Mouse (Mus musculus): Measurements from ENCODE around the gene Mfsd11. TPM values are rescaled to one million over a fixed set of nuclear protein-coding genes. Genes with fewer than 3 reads are reported as not detected.
A peak's percentile ranks its signal among the peaks of the same experiment; 100 is the strongest.
"Not testable (repeated sequence)": the region's sequence is repeated elsewhere in the genome, so short reads cannot be mapped to it uniquely, and the experiment has no call there.

Mfsd11 gene
- polyA plus RNA-seq, 1 experiment = 41.2 TPM

DNA sequence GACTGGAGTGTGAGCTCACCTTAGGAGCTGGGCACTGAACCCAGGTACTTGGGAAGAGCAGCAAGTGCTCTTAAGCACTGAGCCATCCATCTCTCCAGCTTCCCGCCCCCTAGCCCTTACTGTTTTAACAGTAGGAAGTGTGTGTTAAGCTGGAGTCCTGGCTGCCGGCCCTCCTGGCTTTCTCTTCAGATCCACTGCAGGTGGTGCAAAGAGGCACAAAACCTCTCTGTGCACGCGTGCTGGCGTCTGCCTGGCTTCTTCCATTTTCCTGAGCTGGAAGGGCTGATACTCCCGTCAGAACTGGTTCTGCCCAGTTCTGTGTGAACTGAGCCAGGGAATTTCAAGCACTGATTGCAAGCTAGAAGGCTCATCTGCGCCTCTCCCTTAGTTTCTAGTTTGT is 28.6 kb downstream of the Mfsd11 start:
- peak; percentile 15 to 35 for DNase-seq (ENCODE audit: extremely low spot score in 1 of 2, low spot score in 1 of 2)

- peak; percentile 46 to 61 for DNase-seq (ENCODE audit: extremely low spot score in 1 of 2, low spot score in 1 of 2)
Measured at GRCm38 (mm10) chr11:116881440-116881839, 29.2 kb downstream of the Mfsd11 start.

DNA sequence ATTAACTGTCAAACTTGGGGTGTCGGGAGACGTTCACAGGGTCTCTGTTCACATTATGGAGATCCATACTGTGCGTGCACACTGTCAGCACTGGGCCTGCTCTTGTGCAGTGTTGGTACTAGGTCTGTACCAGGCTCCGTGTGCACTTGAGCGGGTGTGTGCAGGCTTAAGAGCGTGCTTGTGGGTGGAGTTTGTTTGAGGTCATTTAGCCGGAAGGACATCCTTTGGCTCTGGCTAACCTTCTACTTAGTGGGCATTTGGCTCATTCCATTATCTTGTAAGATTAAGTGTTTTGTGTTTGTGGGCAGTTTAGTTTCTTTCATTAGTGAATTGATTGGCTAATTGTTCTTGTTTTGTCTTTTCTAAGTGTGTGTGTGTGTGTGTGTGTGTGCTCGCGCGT is 30.2 kb downstream of the Mfsd11 start:
- no peak for DNase-seq (ENCODE audit: extremely low spot score in 1 of 2, low spot score in 1 of 2)

DNA sequence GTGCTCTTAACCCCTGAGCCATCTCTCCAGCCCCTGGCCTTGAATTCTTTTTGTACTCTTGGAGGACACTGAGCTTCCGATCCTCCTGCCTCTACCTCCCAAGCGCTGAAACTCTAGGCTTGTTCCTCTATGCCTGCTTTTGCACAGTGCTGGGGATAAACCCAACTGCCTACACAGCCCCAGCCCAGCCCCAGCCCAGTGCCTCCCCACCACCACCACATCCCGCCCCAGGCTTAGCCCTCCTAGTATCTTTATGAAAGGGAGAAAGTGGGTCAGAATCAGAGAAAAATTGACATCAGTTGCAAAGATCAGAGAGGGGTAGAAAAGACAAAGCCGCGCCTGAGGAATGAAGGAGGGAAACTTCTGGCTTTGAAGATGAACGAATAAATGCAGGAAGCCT is 31.8 kb downstream of the Mfsd11 start:
- DNase-seq (ENCODE audit: extremely low spot score in 1 of 2, low spot score in 1 of 2) = no peak

DNA sequence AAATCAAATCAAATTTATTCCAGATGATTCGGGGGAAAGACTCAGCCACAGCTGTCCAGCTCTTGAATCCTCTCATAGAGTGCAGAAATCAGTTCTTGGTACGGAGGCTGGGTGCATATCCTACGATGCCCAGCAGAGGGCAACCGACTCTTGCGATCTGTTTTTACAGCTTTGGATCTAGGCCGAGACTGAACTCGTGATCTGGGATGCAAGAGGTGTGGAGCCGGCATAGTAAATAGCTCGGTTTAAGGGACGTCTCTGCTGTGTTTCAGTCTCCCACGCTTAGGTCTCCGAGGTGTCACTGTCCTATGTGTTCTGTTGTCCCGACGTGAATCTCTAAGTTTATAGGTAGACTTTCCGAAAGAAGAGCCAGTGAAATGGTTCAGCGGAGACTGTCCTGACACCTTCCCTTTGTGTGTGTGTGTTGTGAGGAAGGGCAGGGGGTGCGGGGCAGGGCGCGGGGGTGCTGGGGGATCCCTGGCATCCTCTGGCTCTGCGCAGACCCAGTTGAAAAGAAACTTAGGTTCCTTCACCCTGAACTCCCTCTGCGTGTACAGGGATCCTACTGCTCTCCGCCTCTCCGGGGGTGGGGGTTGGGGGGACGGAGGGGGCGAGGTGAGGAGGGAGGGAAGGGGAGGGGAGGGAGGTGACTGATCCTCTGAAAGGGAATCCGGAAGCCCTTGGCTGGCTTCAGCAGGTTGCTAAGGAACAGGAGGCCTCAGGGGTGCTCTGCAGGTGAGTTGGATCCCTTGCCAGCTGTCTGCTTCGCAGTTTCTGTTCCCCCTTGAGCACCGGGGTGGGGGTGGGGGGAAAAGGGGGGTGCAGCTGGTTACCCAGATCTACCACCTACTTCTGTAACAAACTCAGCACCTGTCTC is 33.3 kb downstream of the Mfsd11 start:
- DNase-seq (ENCODE audit: extremely low spot score in 1 of 2, low spot score in 1 of 2) = peak; percentile 68 to 91

DNA sequence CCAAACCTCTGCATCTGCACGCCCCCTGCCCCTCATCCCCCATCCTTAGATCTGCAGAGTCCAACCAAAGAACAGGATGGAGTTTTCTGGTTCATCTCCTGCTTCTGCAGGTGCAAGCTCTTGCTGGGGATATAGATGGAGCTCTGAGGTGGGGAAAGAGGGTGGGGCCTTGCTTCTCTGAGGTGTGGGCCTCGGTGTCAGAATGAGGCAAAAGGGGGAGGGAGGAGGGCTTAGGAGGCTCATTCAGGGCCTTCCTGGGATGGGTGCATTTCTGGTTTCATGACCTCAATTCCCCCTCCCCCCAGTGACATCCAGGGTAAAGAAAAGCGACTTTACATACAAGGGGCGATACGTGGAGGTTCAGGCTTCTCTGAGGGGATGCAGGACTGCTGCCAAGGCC is 34.9 kb downstream of the Mfsd11 start:
- no peak for DNase-seq (ENCODE audit: extremely low spot score in 1 of 2, low spot score in 1 of 2)

DNA sequence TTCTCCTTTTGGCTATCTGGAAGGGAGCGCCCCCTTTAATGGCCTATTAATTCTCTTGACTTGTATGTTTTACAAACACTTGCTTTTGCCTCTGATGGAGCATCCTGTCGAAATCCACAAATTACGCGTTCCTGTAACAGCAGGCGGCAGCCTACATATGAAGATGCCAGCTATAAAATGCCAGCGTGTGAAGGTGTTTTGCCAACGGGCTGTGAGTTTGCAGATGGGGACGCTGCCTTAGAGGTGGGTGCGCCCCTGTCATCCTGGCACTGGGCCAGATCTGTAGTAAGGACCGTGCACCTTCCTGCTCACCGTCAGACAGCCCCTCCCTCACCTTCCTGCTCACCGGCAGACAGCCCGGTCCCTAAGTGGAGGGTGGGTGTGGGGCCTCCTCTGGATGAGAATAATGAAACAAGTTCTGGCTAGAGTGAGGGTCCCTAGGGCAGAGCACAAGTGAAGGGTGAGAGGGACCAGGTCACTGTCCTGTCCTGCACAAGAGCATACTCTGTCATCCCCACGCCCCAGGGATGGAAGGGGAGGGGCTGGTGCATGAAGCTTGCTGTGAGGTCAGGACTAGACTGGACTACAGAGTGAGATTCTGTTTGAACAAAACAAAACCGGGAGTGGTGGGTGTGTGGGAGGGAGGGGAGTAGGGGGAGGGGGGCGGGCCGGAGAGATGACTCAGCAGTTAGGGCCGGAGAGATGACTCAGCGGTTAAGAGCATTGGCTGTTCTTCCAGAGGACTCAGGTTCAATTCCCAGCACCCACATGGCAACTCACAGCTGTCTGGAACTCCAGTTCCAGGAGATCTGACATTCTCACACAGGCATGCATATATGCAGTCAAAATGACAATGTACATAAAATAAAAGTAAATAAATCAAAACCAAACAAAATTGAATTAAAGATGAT is 41.5 kb downstream of the Mfsd11 start:
- peak in 1 of 2 experiments; percentile 50 for DNase-seq (ENCODE audit: extremely low spot score in 1 of 2, low spot score in 1 of 2)

DNA sequence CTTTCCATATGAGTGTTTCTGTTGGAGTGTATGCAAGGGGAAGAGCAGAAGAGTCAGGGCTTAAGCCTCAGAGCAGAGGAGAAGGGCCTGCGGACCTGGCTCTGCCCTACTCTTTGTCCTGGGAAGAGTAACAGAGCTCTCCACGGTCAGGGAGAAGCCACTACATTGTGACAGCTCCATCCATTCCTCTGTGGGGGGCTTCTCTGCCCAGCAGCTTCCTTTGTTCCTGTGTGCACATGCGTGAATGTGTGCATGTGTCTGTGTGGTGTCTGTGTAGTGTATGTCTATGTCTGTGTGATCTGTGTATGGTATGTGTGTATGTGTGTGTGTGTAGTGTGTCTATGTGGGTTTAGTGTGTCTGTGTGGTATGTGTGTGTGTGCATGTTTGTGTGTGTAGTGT is 43.2 kb downstream of the Mfsd11 start:
- no peak for DNase-seq (ENCODE audit: extremely low spot score in 1 of 2, low spot score in 1 of 2)

- no peak for DNase-seq (ENCODE audit: extremely low spot score in 1 of 2, low spot score in 1 of 2)
Measured at GRCm38 (mm10) chr11:116899247-116899646, 47.0 kb downstream of the Mfsd11 start.

GRCm38 (mm10) chr11:116902588-116902987 is 50.3 kb downstream of the Mfsd11 start:
- not testable (repeated sequence) for DNase-seq (ENCODE audit: extremely low spot score in 1 of 2, low spot score in 1 of 2)

GRCm38 (mm10) chr11:116905741-116906456 is 53.7 kb downstream of the Mfsd11 start:
- DNase-seq (ENCODE audit: extremely low spot score in 1 of 2, low spot score in 1 of 2) = no peak

DNA sequence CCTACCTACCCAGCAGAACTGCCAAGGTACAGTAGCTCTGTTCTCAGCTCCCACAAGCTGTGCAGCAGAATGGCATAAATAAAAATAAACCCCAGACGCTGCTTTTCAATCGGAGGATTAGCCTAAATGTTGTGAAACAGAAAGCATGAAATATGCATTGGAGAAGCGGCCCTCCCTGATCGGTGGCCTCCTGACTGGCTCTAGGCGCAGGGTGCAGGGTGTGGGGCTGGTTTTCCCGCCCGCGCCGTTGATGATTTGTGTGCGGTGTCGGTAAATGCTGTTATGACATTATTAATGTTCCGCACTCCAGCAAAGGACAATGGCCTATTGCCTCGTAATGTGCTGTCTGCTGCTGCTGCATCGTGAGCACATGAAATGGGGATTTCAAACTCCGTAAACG is 61.3 kb downstream of the Mfsd11 start:
- DNase-seq (ENCODE audit: extremely low spot score in 1 of 2, low spot score in 1 of 2) = no peak

- DNase-seq (ENCODE audit: extremely low spot score in 1 of 2, low spot score in 1 of 2) = no peak
Measured at GRCm38 (mm10) chr11:116914267-116914885, 62.1 kb downstream of the Mfsd11 start.

DNA sequence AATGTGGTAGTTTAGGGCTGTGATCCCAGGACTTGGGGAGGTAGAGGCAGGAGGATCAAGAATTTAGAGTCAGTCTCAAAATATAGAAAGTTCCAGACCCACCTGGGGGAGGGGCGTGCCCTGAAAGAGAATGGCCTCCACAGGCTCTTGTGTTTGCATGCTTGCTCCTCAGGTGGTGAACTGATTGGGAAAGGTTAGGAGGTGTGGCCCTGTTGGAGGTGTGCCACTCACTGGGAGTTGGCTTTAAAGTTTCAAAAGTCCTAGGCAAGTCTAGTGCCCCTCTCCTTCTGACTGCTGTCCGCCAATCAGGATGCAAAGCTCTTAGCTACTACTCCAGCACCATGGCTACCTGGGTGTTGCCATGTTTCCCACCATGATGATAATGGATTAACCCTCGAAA is 63.0 kb downstream of the Mfsd11 start:
- no peak for DNase-seq (ENCODE audit: extremely low spot score in 1 of 2, low spot score in 1 of 2)

DNA sequence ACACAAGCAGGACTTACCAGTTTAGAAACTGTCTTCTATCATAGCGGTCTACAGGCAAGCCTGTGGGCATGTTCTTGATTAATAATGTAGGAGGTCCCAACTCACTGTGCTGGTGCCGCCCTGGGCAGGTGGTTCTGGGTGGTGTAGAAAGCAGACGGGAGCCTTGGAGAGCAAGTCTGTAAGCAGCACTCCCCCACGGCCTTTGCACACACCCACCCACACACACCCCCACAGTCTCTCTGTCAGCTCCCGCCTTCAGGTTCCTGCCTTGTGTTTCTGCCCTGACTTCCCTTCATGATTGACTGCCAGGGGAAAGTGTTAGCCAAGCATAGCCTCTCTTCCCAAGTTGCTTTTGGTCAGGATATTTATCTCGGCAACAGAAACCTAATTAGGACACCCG is 65.1 kb downstream of the Mfsd11 start:
- DNase-seq (ENCODE audit: extremely low spot score in 1 of 2, low spot score in 1 of 2) = peak in 1 of 2 experiments; percentile 51

DNA sequence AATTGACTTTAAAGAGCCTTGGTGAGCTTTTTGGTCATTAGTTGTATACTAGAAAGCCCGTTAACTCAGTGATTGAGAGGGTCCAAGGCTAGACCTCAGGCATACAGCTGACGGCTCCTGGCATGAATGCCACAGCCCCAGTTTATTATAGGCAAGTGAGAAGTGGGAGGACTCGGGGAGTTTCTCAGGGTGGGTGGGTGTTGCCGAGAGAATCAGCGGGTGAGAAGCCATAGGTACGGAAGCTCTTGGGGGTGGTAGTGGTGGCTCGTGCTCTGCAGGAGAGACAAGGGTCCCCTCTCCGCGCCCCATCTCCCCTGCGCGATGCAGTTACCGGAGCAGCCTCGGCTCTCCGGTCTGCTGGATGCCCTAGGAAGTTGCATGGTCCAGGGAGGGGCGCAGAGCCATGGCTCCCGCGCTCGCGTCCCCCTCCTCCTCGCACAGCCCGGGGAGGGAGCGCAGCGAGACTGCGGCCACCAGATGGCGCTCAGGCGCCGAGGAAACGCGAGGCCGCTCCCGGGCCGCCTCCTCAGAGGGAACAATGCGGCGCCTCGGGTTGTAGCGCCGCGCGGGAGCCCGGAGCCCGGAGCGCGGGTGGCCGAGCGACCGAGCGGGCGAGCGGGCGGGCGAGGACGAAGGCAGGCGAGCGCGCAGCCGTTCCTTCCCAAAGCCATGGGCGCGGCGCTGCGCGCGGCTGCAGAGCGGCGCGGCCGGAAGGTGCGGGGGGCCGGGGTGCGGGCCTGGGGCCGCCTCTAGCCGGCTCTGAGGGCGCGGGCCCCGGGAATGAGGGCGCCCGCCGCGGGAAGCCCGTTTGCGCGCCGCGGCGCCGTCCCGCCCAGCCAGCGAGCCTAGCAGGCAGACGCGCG is 66.3 kb downstream of the Mfsd11 start, which contains the start of gene Mgat5b:
Gene Mgat5b (plus strand): TSS at position 541 of the 863 bp plus-strand sequence.
- DNase-seq (ENCODE audit: extremely low spot score in 1 of 2, low spot score in 1 of 2) = peak in 1 of 2 experiments; percentile 94

DNA sequence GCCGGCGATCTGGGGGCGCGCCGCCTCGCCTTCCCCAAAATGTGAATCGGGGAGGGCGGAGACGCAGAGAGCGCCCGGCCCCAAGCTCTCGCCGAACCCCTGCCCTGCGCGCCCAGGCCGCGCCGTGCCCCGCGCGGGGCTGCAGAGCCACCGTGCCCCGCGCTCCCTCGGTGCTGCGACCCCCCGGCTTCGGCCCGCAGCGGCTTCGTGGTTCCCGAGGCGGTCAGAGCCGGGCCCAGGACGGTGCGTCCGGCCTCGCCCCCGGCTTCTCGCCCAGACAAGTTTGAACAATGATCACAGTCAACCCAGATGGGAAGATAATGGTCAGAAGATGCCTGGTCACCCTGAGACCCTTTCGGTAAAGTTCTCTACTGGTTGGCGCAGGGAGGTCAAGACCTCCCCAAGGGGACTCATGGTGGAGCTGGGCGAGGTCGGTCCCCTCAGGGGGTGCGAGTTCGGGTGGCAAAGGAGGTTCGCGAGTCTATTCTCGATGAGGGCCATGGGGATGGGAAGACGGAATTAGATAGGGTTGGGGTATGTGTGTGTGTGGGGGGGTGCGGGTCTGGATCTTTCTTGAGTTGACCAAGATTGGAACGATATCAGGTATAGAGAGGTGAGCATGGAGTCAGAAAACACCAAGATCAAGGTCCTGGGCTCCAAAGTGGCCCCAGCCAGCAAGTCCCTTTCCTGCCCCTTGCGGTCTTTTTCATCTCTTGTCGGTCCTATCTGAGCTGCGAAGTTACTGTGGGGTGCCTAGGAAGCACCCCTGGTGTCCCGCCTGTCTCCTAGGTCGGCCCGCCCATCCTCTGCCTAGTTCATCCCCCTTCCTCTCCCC is 67.2 kb downstream of the Mfsd11 start:
- no peak for DNase-seq (ENCODE audit: extremely low spot score in 1 of 2, low spot score in 1 of 2)

GRCm38 (mm10) chr11:116920746-116921145 is 68.5 kb downstream of the Mfsd11 start:
- no peak for DNase-seq (ENCODE audit: extremely low spot score in 1 of 2, low spot score in 1 of 2)
